Mouse (Mus musculus) E14TG2a.4 (cell line): ENCODE measurements around the gene Otud1.

ENCODE experiments used
- H3K27me3 ChIP-seq: 2 replicates; pipeline ENCODE4 v1.6.1; 2014; ENCODE audit warnings: low read length, control low read depth; ENCODE audit not compliant: insufficient read depth
- H3K36me3 ChIP-seq: 2 replicates; pipeline ENCODE4 v1.6.1; 2014; ENCODE audit warnings: low read length, control low read depth; ENCODE audit not compliant: insufficient read depth
- H3K4me1 ChIP-seq: replicated peaks from 2 replicates; pipeline ENCODE4 v1.6.1; 2014; ENCODE audit warnings: low read depth, low read length, control low read depth
- H3K4me3 ChIP-seq: replicated peaks from 2 replicates; pipeline ENCODE4 v1.5.1; 2014; ENCODE audit warnings: mild to moderate bottlenecking, low read length
- H3K9me3 ChIP-seq: 2 replicates; pipeline ENCODE4 v1.6.1; 2014; ENCODE audit warnings: low read length, control low read depth
- CTCF ChIP-seq: conservative IDR thresholded peaks from 2 replicates; pipeline ENCODE4 v1.5.1; 2014; ENCODE audit warnings: low read length
- NANOG ChIP-seq: IDR thresholded peaks from 2 replicates; pipeline ENCODE4 v1.6.1; 2014; ENCODE audit warnings: borderline replicate concordance, low read length, mixed read lengths
- POU5F1 ChIP-seq: IDR thresholded peaks from 2 replicates; pipeline ENCODE4 v1.6.1; 2014; ENCODE audit warnings: low read length, borderline replicate concordance

Gene Otud1

GRCm38 (mm10) chr2:19645182-19645581 is 12.4 kb upstream of the Otud1 start:
- no peak overlapping the region for H3K4me3 ChIP-seq
- no peaks in the 10 kb centered on the region for H3K9me3 ChIP-seq
- no peaks in the 10 kb centered on the region for H3K36me3 ChIP-seq
- peaks cover 18% of the 10 kb centered on the region for H3K4me1 ChIP-seq
- no peaks in the 10 kb centered on the region for H3K27me3 ChIP-seq
- TF ChIP-seq NANOG = no peak
- no peak for TF ChIP-seq POU5F1
- TF ChIP-seq CTCF = no peak

GRCm38 (mm10) chr2:19646144-19646543 is 11.4 kb upstream of the Otud1 start:
- no peaks in the 10 kb centered on the region for H3K9me3 ChIP-seq
- no peak overlapping the region for H3K4me3 ChIP-seq
- H3K27me3 ChIP-seq = no peaks in the 10 kb centered on the region
- no peaks in the 10 kb centered on the region for H3K36me3 ChIP-seq
- H3K4me1 ChIP-seq = peaks cover 13% of the 10 kb centered on the region
- TF ChIP-seq POU5F1 = no peak
- no peak for TF ChIP-seq CTCF
- TF ChIP-seq NANOG = no peak

GRCm38 (mm10) chr2:19646910-19647309 is 10.6 kb upstream of the Otud1 start:
- H3K4me3 ChIP-seq = no peak overlapping the region
- TF ChIP-seq POU5F1 = no peak
- TF ChIP-seq CTCF = no peak
- TF ChIP-seq NANOG = no peak
- peaks cover 7% of the 10 kb centered on the region for H3K4me1 ChIP-seq
- H3K36me3 ChIP-seq = no peaks in the 10 kb centered on the region
- no peaks in the 10 kb centered on the region for H3K9me3 ChIP-seq
- no peaks in the 10 kb centered on the region for H3K27me3 ChIP-seq

- H3K36me3 ChIP-seq = no peaks in the 10 kb centered on the region
- H3K27me3 ChIP-seq = no peaks in the 10 kb centered on the region
- H3K4me1 ChIP-seq = peaks cover 28% of the 10 kb centered on the region
- TF ChIP-seq POU5F1 = no peak
- no peak for TF ChIP-seq NANOG
- no peak for TF ChIP-seq CTCF
- no peaks in the 10 kb centered on the region for H3K9me3 ChIP-seq
- peak overlapping the region; percentile 89 for H3K4me3 ChIP-seq
Measured at GRCm38 (mm10) chr2:19656436-19656835, 1.1 kb upstream of the Otud1 start.

- Histone ChIP-seq H3K4me3 (peak overlapping the region; percentile 89), H3K36me3 (no peaks in the 10 kb centered on the region), H3K4me1 (peaks cover 28% of the 10 kb centered on the region), H3K27me3 (no peaks in the 10 kb centered on the region), H3K9me3 (no peaks in the 10 kb centered on the region)
- TF ChIP-seq POU5F1 (no peak), CTCF (no peak), NANOG (no peak)
Measured at GRCm38 (mm10) chr2:19657881-19658589, 483 bp downstream of the Otud1 start.

GRCm38 (mm10) chr2:19658661-19659384 is 1.3 kb downstream of the Otud1 start:
- peaks cover 28% of the 10 kb centered on the region for H3K4me1 ChIP-seq
- no peaks in the 10 kb centered on the region for H3K9me3 ChIP-seq
- peak overlapping the region; percentile 89 for H3K4me3 ChIP-seq
- H3K27me3 ChIP-seq = no peaks in the 10 kb centered on the region
- no peak for TF ChIP-seq POU5F1
- TF ChIP-seq NANOG = no peak
- TF ChIP-seq CTCF = no peak
- no peaks in the 10 kb centered on the region for H3K36me3 ChIP-seq

- no peaks in the 10 kb centered on the region for H3K27me3 ChIP-seq
- H3K4me1 ChIP-seq = peaks cover 26% of the 10 kb centered on the region
- TF ChIP-seq CTCF = no peak
- H3K36me3 ChIP-seq = no peaks in the 10 kb centered on the region
- H3K4me3 ChIP-seq = no peak overlapping the region
- H3K9me3 ChIP-seq = no peaks in the 10 kb centered on the region
Measured at GRCm38 (mm10) chr2:19660875-19661274, 3.3 kb downstream of the Otud1 start.

- no peak for TF ChIP-seq POU5F1
- TF ChIP-seq CTCF = no peak
- TF ChIP-seq NANOG = no peak
- Histone ChIP-seq H3K4me1 (peaks cover 13% of the 10 kb centered on the region), H3K36me3 (no peaks in the 10 kb centered on the region), H3K4me3 (no peak overlapping the region), H3K27me3 (no peaks in the 10 kb centered on the region), H3K9me3 (0 out of 2 replicates have a peak, but pooled peaks cover 7% of the 10 kb centered on the region)
Measured at GRCm38 (mm10) chr2:19663146-19663848, 5.7 kb downstream of the Otud1 start.

GRCm38 (mm10) chr2:19664147-19664546 is 6.6 kb downstream of the Otud1 start:
- Histone ChIP-seq H3K27me3 (no peaks in the 10 kb centered on the region), H3K4me1 (peaks cover 12% of the 10 kb centered on the region), H3K36me3 (no peaks in the 10 kb centered on the region), H3K4me3 (no peak overlapping the region), H3K9me3 (0 out of 2 replicates have a peak, but pooled peaks cover 7% of the 10 kb centered on the region)
- TF ChIP-seq CTCF (no peak), POU5F1 (no peak), NANOG (no peak)
